Mouse (Mus musculus) forebrain, embryonic 12.5 days (tissue): ENCODE results near the gene Ncoa3. TPM values are rescaled to one million over a fixed set of nuclear protein-coding genes. Genes with fewer than 3 reads are reported as not detected.

Source experiments
- ATAC-seq: fragments of 200-750 bp; cut with Nextera tagmentation; 2 replicates; pipeline ENCODE4 v1.8.0; 2017; ENCODE audit warnings: moderate TSS enrichment; ENCODE audit not compliant: low FRiP score
- H3K27ac ChIP-seq: fragments of 300-500 bp; sonication (generic); 2 replicates; pipeline ENCODE4 v1.5.1; 2016; ENCODE audit warnings: mild to moderate bottlenecking
- H3K27me3 ChIP-seq: fragments of 300-500 bp; sonication (generic); 2 replicates; pipeline ENCODE4 v1.6.1; 2016; ENCODE audit warnings: mild to moderate bottlenecking
- H3K36me3 ChIP-seq: fragments of 300-500 bp; sonication (generic); replicated peaks from 2 replicates; pipeline ENCODE4 v1.6.1; 2016; ENCODE audit warnings: mild to moderate bottlenecking
- H3K4me1 ChIP-seq: fragments of 300-500 bp; sonication (generic); 2 replicates; pipeline ENCODE4 v1.6.1; 2016
- H3K4me2 ChIP-seq: fragments of 300-500 bp; sonication (generic); 2 replicates; pipeline ENCODE4 v1.6.1; 2016; ENCODE audit warnings: mild to moderate bottlenecking, moderate library complexity
- H3K4me3 ChIP-seq: fragments of 300-500 bp; sonication (generic); replicated peaks from 2 replicates; pipeline ENCODE4 v1.5.1; 2016; ENCODE audit warnings: mild to moderate bottlenecking
- H3K9ac ChIP-seq: fragments of 300-500 bp; sonication (generic); 2 replicates; pipeline ENCODE4 v1.6.1; 2016; ENCODE audit warnings: mild to moderate bottlenecking
- H3K9me3 ChIP-seq: fragments of 300-500 bp; sonication (generic); 2 replicates; pipeline ENCODE4 v1.6.1; 2016
- WGBS: fragments of 180-500 bp; shearing (Covaris S2); methylation state at CpG from one replicate; pipeline ENCODE4 v1.1.7; 2016; 5-methylcytosine and 5-hydroxymethylcytosine counted together
- polyA plus RNA-seq: library from polyadenylated mRNA; unstranded; fragments of >200 nt; fragmentation: Nextera tagmentation; extraction: Ambion mirVana; gene quantifications from 2 replicates; pipeline ENCODE4 v1.2.1, GENCODE M21; 2016

Gene Ncoa3
- polyA plus RNA-seq, 1 experiment from 2014 or later: 12.9 TPM

- Histone ChIP-seq H3K27ac (no peak overlapping the region), H3K4me1 (peaks cover 9% of the 10 kb centered on the region; the same call in 1 of the 2 replicates), H3K36me3 (no peaks in the 10 kb centered on the region), H3K9me3 (no peaks in the 10 kb centered on the region), H3K4me3 (no peak overlapping the region), H3K4me2 (no peak overlapping the region), H3K9ac (no peak overlapping the region), H3K27me3 (no peaks in the 10 kb centered on the region)
- 77% methylated on average over 9 of the region's 9 CpGs for WGBS
- ATAC-seq: no peak
These were observed 35.1 kb upstream of the Ncoa3 start for GRCm38 (mm10) chr2:165957257-165957828.

GRCm38 (mm10) chr2:165958556-165958955, 33.9 kb upstream of the Ncoa3 start:
- H3K9me3 ChIP-seq: no peaks in the 10 kb centered on the region
- H3K27ac ChIP-seq: no peak overlapping the region
- no peaks in the 10 kb centered on the region for H3K36me3 ChIP-seq
- no peak overlapping the region for H3K9ac ChIP-seq
- 57% methylated on average over 6 of the region's 6 CpGs for WGBS
- no peak overlapping the region for H3K4me3 ChIP-seq
- H3K27me3 ChIP-seq: no peaks in the 10 kb centered on the region
- no peaks in the 10 kb centered on the region for H3K4me1 ChIP-seq
- H3K4me2 ChIP-seq: no peak overlapping the region
- ATAC-seq: no peak

GRCm38 (mm10) chr2:165960695-165961094, 31.7 kb upstream of the Ncoa3 start:
- Histone ChIP-seq H3K4me3 (no peak overlapping the region), H3K9ac (no peak overlapping the region), H3K27me3 (0 out of 2 replicates have a peak, but pooled peaks cover 2% of the 10 kb centered on the region), H3K4me2 (no peak overlapping the region), H3K27ac (no peak overlapping the region), H3K36me3 (no peaks in the 10 kb centered on the region), H3K4me1 (peaks cover 3% of the 10 kb centered on the region; the same call in 1 of the 2 replicates), H3K9me3 (no peaks in the 10 kb centered on the region)
- WGBS: 79% methylated on average over 3 of the region's 3 CpGs
- no peak for ATAC-seq

GRCm38 (mm10) chr2:165962824-165963223, 29.6 kb upstream of the Ncoa3 start:
- Histone ChIP-seq H3K36me3 (no peaks in the 10 kb centered on the region), H3K9ac (no peak overlapping the region), H3K27me3 (0 out of 2 replicates have a peak, but pooled peaks cover 2% of the 10 kb centered on the region), H3K4me2 (no peak overlapping the region), H3K4me3 (no peak overlapping the region), H3K9me3 (no peaks in the 10 kb centered on the region), H3K27ac (no peak overlapping the region), H3K4me1 (peaks cover 9% of the 10 kb centered on the region)
- no peak for ATAC-seq
- 84% methylated on average over 5 of the region's 5 CpGs for WGBS

- no peak overlapping the region for H3K27ac ChIP-seq
- WGBS: 30% methylated on average over 4 of the region's 4 CpGs
- no peak for ATAC-seq
- no peaks in the 10 kb centered on the region for H3K9me3 ChIP-seq
- H3K9ac ChIP-seq: no peak overlapping the region
- H3K4me2 ChIP-seq: no peak overlapping the region
- H3K4me3 ChIP-seq: no peak overlapping the region
- H3K27me3 ChIP-seq: 0 out of 2 replicates have a peak, but pooled peaks cover 2% of the 10 kb centered on the region
- no peaks in the 10 kb centered on the region for H3K36me3 ChIP-seq
- H3K4me1 ChIP-seq: peaks cover 22% of the 10 kb centered on the region
These were observed 28.3 kb upstream of the Ncoa3 start for GRCm38 (mm10) chr2:165964121-165964520.

GRCm38 (mm10) chr2:165967076-165967475, 25.4 kb upstream of the Ncoa3 start:
- H3K4me2 ChIP-seq: no peak overlapping the region
- 0 out of 2 replicates have a peak, but pooled peaks cover 2% of the 10 kb centered on the region for H3K27me3 ChIP-seq
- ATAC-seq: no peak
- H3K4me3 ChIP-seq: no peak overlapping the region
- no peaks in the 10 kb centered on the region for H3K9me3 ChIP-seq
- H3K4me1 ChIP-seq: peaks cover 22% of the 10 kb centered on the region
- WGBS: 89% methylated on average over 2 of the region's 2 CpGs
- H3K36me3 ChIP-seq: no peaks in the 10 kb centered on the region
- peak overlapping the region; percentile 62 for H3K27ac ChIP-seq
- H3K9ac ChIP-seq: no peak overlapping the region

GRCm38 (mm10) chr2:165967823-165968555, 24.4 kb upstream of the Ncoa3 start:
- peak; percentile 86; the same call in 1 of the 2 replicates for ATAC-seq
- no peaks in the 10 kb centered on the region for H3K9me3 ChIP-seq
- WGBS: 58% methylated on average over 6 of the region's 6 CpGs
- H3K36me3 ChIP-seq: no peaks in the 10 kb centered on the region
- no peak overlapping the region for H3K4me3 ChIP-seq
- H3K4me2 ChIP-seq: no peak overlapping the region
- no peak overlapping the region for H3K9ac ChIP-seq
- H3K4me1 ChIP-seq: peaks cover 22% of the 10 kb centered on the region
- H3K27me3 ChIP-seq: 0 out of 2 replicates have a peak, but pooled peaks cover 2% of the 10 kb centered on the region
- H3K27ac ChIP-seq: peak overlapping the region; percentile 62

- Histone ChIP-seq H3K9me3 (no peaks in the 10 kb centered on the region), H3K4me3 (no peak overlapping the region), H3K4me1 (peaks cover 22% of the 10 kb centered on the region), H3K9ac (no peak overlapping the region), H3K27me3 (0 out of 2 replicates have a peak, but pooled peaks cover 2% of the 10 kb centered on the region), H3K4me2 (no peak overlapping the region), H3K27ac (peak overlapping the region; percentile 62; the same call in 1 of the 2 replicates), H3K36me3 (no peaks in the 10 kb centered on the region)
- 47% methylated on average over 3 of the region's 3 CpGs for WGBS
- ATAC-seq: no peak
These were observed 23.6 kb upstream of the Ncoa3 start for GRCm38 (mm10) chr2:165968876-165969275.

GRCm38 (mm10) chr2:165969391-165969790, 23.0 kb upstream of the Ncoa3 start:
- H3K9ac ChIP-seq: no peak overlapping the region
- H3K9me3 ChIP-seq: no peaks in the 10 kb centered on the region
- ATAC-seq: no peak
- no peak overlapping the region for H3K27ac ChIP-seq
- H3K27me3 ChIP-seq: no peaks in the 10 kb centered on the region
- H3K4me3 ChIP-seq: no peak overlapping the region
- H3K4me2 ChIP-seq: no peak overlapping the region
- 75% methylated on average over 8 of the region's 8 CpGs for WGBS
- H3K36me3 ChIP-seq: no peaks in the 10 kb centered on the region
- H3K4me1 ChIP-seq: peaks cover 20% of the 10 kb centered on the region

GRCm38 (mm10) chr2:165969961-165970360, 22.5 kb upstream of the Ncoa3 start:
- no peaks in the 10 kb centered on the region for H3K9me3 ChIP-seq
- H3K4me1 ChIP-seq: peaks cover 20% of the 10 kb centered on the region
- no peak overlapping the region for H3K4me2 ChIP-seq
- H3K36me3 ChIP-seq: no peaks in the 10 kb centered on the region
- ATAC-seq: no peak
- H3K4me3 ChIP-seq: no peak overlapping the region
- 88% methylated on average over 13 of the region's 13 CpGs for WGBS
- no peak overlapping the region for H3K9ac ChIP-seq
- H3K27ac ChIP-seq: no peak overlapping the region
- H3K27me3 ChIP-seq: no peaks in the 10 kb centered on the region

- no peak overlapping the region for H3K4me3 ChIP-seq
- no peaks in the 10 kb centered on the region for H3K36me3 ChIP-seq
- ATAC-seq: no peak
- WGBS: 95% methylated on average over 7 of the region's 7 CpGs
- H3K4me1 ChIP-seq: peaks cover 20% of the 10 kb centered on the region
- H3K27me3 ChIP-seq: no peaks in the 10 kb centered on the region
- no peak overlapping the region for H3K9ac ChIP-seq
- H3K27ac ChIP-seq: no peak overlapping the region
- no peak overlapping the region for H3K4me2 ChIP-seq
- no peaks in the 10 kb centered on the region for H3K9me3 ChIP-seq
These were observed 21.7 kb upstream of the Ncoa3 start for GRCm38 (mm10) chr2:165970767-165971166.

- no peak overlapping the region for H3K9ac ChIP-seq
- H3K4me1 ChIP-seq: no peaks in the 10 kb centered on the region
- H3K27me3 ChIP-seq: no peaks in the 10 kb centered on the region
- 100% methylated on average over 1 of the region's 1 CpGs for WGBS
- H3K4me2 ChIP-seq: no peak overlapping the region
- no peaks in the 10 kb centered on the region for H3K36me3 ChIP-seq
- H3K9me3 ChIP-seq: 0 out of 2 replicates have a peak, but pooled peaks cover 3% of the 10 kb centered on the region
- H3K4me3 ChIP-seq: no peak overlapping the region
- no peak for ATAC-seq
- H3K27ac ChIP-seq: no peak overlapping the region
These were observed 18.1 kb upstream of the Ncoa3 start for GRCm38 (mm10) chr2:165974383-165974782.
